Mouse (Mus musculus) myocyte (in vitro differentiated cells): ENCODE results near the gene Tmigd3.

Experiments
- SRF ChIP-seq: IDR thresholded peaks from one replicate; pipeline ENCODE4 v1.6.1; 2011; ENCODE audit warnings: low read depth; ENCODE audit not compliant: control insufficient read depth, insufficient read length
- TCF12 ChIP-seq: IDR thresholded peaks from one replicate; pipeline ENCODE4 v1.6.1; 2011; ENCODE audit warnings: mild to moderate bottlenecking, control low read depth; ENCODE audit not compliant: poor library complexity, insufficient read depth, severe bottlenecking

- no peak for TF ChIP-seq SRF
- TF ChIP-seq TCF12, result no peak
Observed at GRCm38 (mm10) chr3:105857513-105857912, 13.2 kb upstream of the Tmigd3 start.
